Mouse (Mus musculus) heart, postnatal 10 days (tissue): ENCODE data around the gene Mctp2. TPM values are rescaled to one million over a fixed set of nuclear protein-coding genes. Genes with fewer than 3 reads are reported as not detected.

Experiments used
- DNase-seq, 2 experiments: peaks; one replicate each; pipeline ENCODE4 v3.0.0; 2021
- intact Hi-C: fragments of 180-260 bp; cut with DNase I; formaldehyde crosslinking; loops from one replicate; pipeline ENCODE4 v1.15.1; 2025
- total RNA-seq, 2 experiments: library from RNA; stranded (reverse); gene quantifications; 2 replicates each; pipeline ENCODE4 v1.2.3; 2021

The Mctp2 gene
- total RNA-seq, 2 experiments from 2014 or later, result 0.26 to 0.42 TPM

GRCm38 (mm10) chr7:72193304-72193703, 113.1 kb downstream of the Mctp2 start:
- intact Hi-C loops, result no loop called here
- DNase-seq, result peak in 1 of 2 experiments; percentile 9

GRCm38 (mm10) chr7:72181651-72182050, 124.8 kb downstream of the Mctp2 start:
- intact Hi-C loops, result no loop called here
- no peak for DNase-seq

GRCm38 (mm10) chr7:72169320-72169719, 137.1 kb downstream of the Mctp2 start:
- DNase-seq, result no peak
- intact Hi-C loops, result loop anchor here (5.0 to 10.0 kb wide), 3 partner anchors 207 to 465 kb away; no protein-coding TSS in a partner anchor

GRCm38 (mm10) chr7:72165726-72166701, 140.4 kb downstream of the Mctp2 start:
- intact Hi-C loops, result loop anchor here (5.0 to 10.0 kb wide), 3 partner anchors 204 to 461 kb away; no protein-coding TSS in a partner anchor

GRCm38 (mm10) chr7:72162256-72162655, 144.2 kb downstream of the Mctp2 start:
- intact Hi-C loops, result loop anchor here (5.0 to 10.0 kb wide), 3 partner anchors 227 to 575 kb away; no protein-coding TSS in a partner anchor
- DNase-seq, result no peak

More at GRCm38 (mm10) chr7:72165726-72166701, 140.4 kb downstream of the Mctp2 start:
- DNase-seq, result peak; percentile 40 to 47

GRCm38 (mm10) chr7:72159513-72160063, 146.8 kb downstream of the Mctp2 start:
- intact Hi-C loops, result loop anchor here (5.0 to 10.0 kb wide), 3 partner anchors 225 to 572 kb away; no protein-coding TSS in a partner anchor

GRCm38 (mm10) chr7:72150799-72151708, 155.4 kb downstream of the Mctp2 start:
- intact Hi-C loops, result no loop called here

More at GRCm38 (mm10) chr7:72159513-72160063, 146.8 kb downstream of the Mctp2 start:
- DNase-seq, result no peak

GRCm38 (mm10) chr7:72149073-72149472, 157.3 kb downstream of the Mctp2 start:
- intact Hi-C loops, result loop anchor here (5.0 kb wide), 2 partner anchors 277 to 1802 kb away; no protein-coding TSS in a partner anchor
- DNase-seq, result peak; percentile 38 to 60

More at GRCm38 (mm10) chr7:72150799-72151708, 155.4 kb downstream of the Mctp2 start:
- DNase-seq, result no peak

GRCm38 (mm10) chr7:72146849-72147248, 159.6 kb downstream of the Mctp2 start:
- no peak for DNase-seq
- intact Hi-C loops, result loop anchor here (5.0 kb wide), 2 partner anchors 275 to 1800 kb away; no protein-coding TSS in a partner anchor

- intact Hi-C loops, result loop anchor here (5.0 kb wide), 2 partner anchors 274 to 1799 kb away; no protein-coding TSS in a partner anchor
- DNase-seq, result no peak
Observed at GRCm38 (mm10) chr7:72145726-72146520, 160.5 kb downstream of the Mctp2 start.

GRCm38 (mm10) chr7:72138701-72139100, 167.7 kb downstream of the Mctp2 start:
- DNase-seq, result no peak
- intact Hi-C loops, result no loop called here

GRCm38 (mm10) chr7:72120986-72121385, 185.4 kb downstream of the Mctp2 start:
- DNase-seq, result no peak
- intact Hi-C loops, result no loop called here

GRCm38 (mm10) chr7:72119713-72120112, 186.7 kb downstream of the Mctp2 start:
- no peak for DNase-seq
- intact Hi-C loops, result no loop called here

- intact Hi-C loops, result no loop called here
- DNase-seq, result peak; percentile 24 to 39
Observed at GRCm38 (mm10) chr7:72117376-72118077, 188.9 kb downstream of the Mctp2 start.

- no peak for DNase-seq
- intact Hi-C loops, result no loop called here
Observed at GRCm38 (mm10) chr7:72115073-72115472, 191.3 kb downstream of the Mctp2 start.

- no peak for DNase-seq
- intact Hi-C loops, result no loop called here
Observed at GRCm38 (mm10) chr7:72110578-72110977, 195.8 kb downstream of the Mctp2 start.

GRCm38 (mm10) chr7:72108639-72109399, 197.6 kb downstream of the Mctp2 start:
- DNase-seq, result no peak
- intact Hi-C loops, result no loop called here

- no peak for DNase-seq
- intact Hi-C loops, result no loop called here
Observed at GRCm38 (mm10) chr7:72104170-72104569, 202.2 kb downstream of the Mctp2 start.
